Mouse (Mus musculus) C2C12 (cell line): ENCODE data around the gene Pcdh19.

Source experiments
- CTCF ChIP-seq: IDR thresholded peaks from one replicate; pipeline ENCODE4 v1.5.1; 2011; ENCODE audit not compliant: control insufficient read depth, insufficient read depth, insufficient read length
- MYOD1 ChIP-seq: IDR thresholded peaks from one replicate; pipeline ENCODE4 v1.6.1; 2011; ENCODE audit warnings: low read depth; ENCODE audit not compliant: control insufficient read depth, insufficient read length
- MYOG ChIP-seq: IDR thresholded peaks from one replicate; pipeline ENCODE4 v1.6.1; 2011; ENCODE audit not compliant: control insufficient read depth, insufficient read length; ENCODE audit errors: extremely low read depth
- USF1 ChIP-seq: IDR thresholded peaks from one replicate; pipeline ENCODE4 v1.6.1; 2011; ENCODE audit warnings: low read depth, mild to moderate bottlenecking, control low read depth, moderate library complexity

DNA sequence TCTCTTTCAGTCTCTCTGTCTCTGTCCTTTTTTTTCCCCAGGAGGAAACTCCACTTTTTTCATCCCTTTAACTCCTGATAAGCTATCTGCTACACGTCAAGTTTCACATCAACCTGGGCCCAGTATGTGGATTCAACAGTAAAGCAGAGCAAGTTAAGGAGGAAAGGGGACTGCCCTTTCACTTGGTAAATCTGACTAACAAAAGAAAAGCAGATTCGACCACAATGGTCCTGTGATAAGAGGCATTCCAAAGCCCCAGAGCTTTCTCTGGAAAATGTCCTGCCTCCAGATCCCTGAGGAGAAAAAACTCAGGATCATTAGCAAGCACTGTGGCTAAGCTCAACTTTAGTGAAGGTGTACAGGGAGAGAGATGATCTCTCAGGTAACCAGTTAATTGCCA lies 13.7 kb downstream of the Pcdh19 start:
- no peak for TF ChIP-seq USF1
- no peak for TF ChIP-seq CTCF
- TF ChIP-seq MYOG = no peak
- TF ChIP-seq MYOD1 = no peak
